Mouse (Mus musculus) small intestine, adult 2 months (tissue): ENCODE measurements at regions not wholly inside any gene's neighbourhood (a gene's known extent, or its start where the extent isn't known, plus 50 kb on each side); places are given as distances from the start of the nearest gene placed in this dataset.

Experiments
- H3K27ac ChIP-seq: fragments of 200-500 bp; 2 replicates; pipeline ENCODE4 v1.5.1; 2012; ENCODE audit warnings: low read depth, low read length, control low read depth, inconsistent platforms; ENCODE audit not compliant: insufficient read depth
- H3K27me3 ChIP-seq: fragments of 200-500 bp; 2 replicates; pipeline ENCODE4 v1.6.1; 2012; ENCODE audit warnings: mild to moderate bottlenecking, moderate library complexity, low read length, inconsistent platforms; ENCODE audit not compliant: control insufficient read depth, insufficient read depth
- H3K36me3 ChIP-seq: fragments of 200-500 bp; 2 replicates; pipeline ENCODE4 v1.6.1; 2012; ENCODE audit warnings: mild to moderate bottlenecking, low read length, control low read depth, inconsistent platforms; ENCODE audit not compliant: control insufficient read depth, insufficient read depth
- H3K4me1 ChIP-seq: fragments of 200-500 bp; 2 replicates; pipeline ENCODE4 v1.6.1; 2012; ENCODE audit warnings: low read length, inconsistent platforms, mixed read lengths; ENCODE audit not compliant: control insufficient read depth, insufficient read depth, insufficient read length
- H3K4me3 ChIP-seq: fragments of 200-500 bp; 2 replicates; pipeline ENCODE4 v1.5.1; 2012; ENCODE audit warnings: low read depth, mild to moderate bottlenecking, control low read depth, inconsistent platforms, low read length, moderate library complexity
- CTCF ChIP-seq: fragments of 200-500 bp; IDR thresholded peaks from 2 replicates; pipeline ENCODE4 v1.5.1; 2012; ENCODE audit warnings: low read depth, mild to moderate bottlenecking, control low read depth, inconsistent platforms, low read length, moderate library complexity, mixed read lengths; ENCODE audit not compliant: insufficient replicate concordance, insufficient read length; ENCODE audit errors: extremely low read depth
- POLR2A ChIP-seq: fragments of 200-500 bp; IDR thresholded peaks from 2 replicates; pipeline ENCODE4 v1.6.1; 2012; ENCODE audit warnings: low read depth, mild to moderate bottlenecking, control low read depth, inconsistent platforms, low read length, moderate library complexity
- WGBS: fragments of 180-500 bp; shearing (Covaris S2); methylation state at CpG from one replicate; pipeline ENCODE4 v1.1.7; 2018; 5-methylcytosine and 5-hydroxymethylcytosine counted together

- TF ChIP-seq CTCF (no peak), POLR2A (no peak)
- Histone ChIP-seq H3K36me3 (no peaks in the 10 kb centered on the region), H3K4me1 (no peaks in the 10 kb centered on the region), H3K4me3 (no peak overlapping the region), H3K27me3 (no peaks in the 10 kb centered on the region), H3K27ac (no peak overlapping the region)
- 78% methylated on average over 12 of the region's 12 CpGs for WGBS
Observed at GRCm38 (mm10) chr6:93353353-93354125, 410.2 kb upstream of the Adamts9 start.

GRCm38 (mm10) chr6:93349936-93350700 is 406.8 kb upstream of the Adamts9 start:
- H3K27me3 ChIP-seq, result no peaks in the 10 kb centered on the region
- 74% methylated on average over 7 of the region's 7 CpGs for WGBS
- no peaks in the 10 kb centered on the region for H3K4me1 ChIP-seq
- no peaks in the 10 kb centered on the region for H3K36me3 ChIP-seq
- no peak overlapping the region for H3K4me3 ChIP-seq
- TF ChIP-seq CTCF (no peak), POLR2A (no peak)
- H3K27ac ChIP-seq, result no peak overlapping the region

DNA sequence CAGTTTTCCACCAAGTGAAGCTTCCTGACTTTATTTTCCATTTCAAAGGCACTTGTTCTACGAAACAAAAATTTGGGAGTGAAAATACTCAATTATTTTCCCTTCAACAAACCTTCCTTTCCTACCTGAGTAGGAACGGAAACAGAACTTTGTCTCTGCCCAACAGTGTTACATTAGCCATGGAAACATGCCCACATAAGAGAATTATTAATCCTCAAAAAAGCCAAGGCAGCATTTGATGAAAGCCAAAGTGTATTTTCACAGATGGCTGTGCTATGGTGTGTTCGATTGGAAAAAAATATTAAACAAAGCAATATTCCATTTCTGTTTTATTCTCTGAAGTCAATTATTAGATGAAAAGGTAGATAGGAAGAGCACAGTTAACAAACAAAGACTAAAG is 404.8 kb upstream of the Adamts9 start:
- Histone ChIP-seq H3K4me1 (no peaks in the 10 kb centered on the region), H3K27me3 (no peaks in the 10 kb centered on the region), H3K4me3 (no peak overlapping the region), H3K27ac (no peak overlapping the region), H3K36me3 (no peaks in the 10 kb centered on the region)
- TF ChIP-seq POLR2A (no peak), CTCF (no peak)
- WGBS, result 76% methylated on average over 3 of the region's 3 CpGs

DNA sequence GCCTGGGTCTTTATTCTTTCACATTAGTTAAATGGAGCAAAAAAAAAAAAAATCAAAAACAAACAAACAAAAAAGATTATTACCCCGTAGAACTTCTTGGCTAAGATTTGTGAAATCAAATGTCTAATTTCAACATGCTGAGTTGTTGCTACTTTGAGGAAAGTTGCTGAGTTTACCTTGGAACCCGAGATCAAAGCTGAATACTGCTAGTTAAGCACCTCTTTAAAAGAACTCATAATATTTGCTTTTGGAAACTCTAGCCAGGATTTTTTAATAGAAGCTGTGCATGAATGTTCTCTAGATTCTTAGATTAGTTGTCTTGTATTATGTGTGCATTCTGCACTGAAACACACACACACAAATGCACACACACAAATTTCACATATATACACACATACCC is 385.4 kb upstream of the Adamts9 start:
- Histone ChIP-seq H3K4me1 (no peaks in the 10 kb centered on the region), H3K27ac (no peak overlapping the region), H3K4me3 (no peak overlapping the region), H3K36me3 (no peaks in the 10 kb centered on the region), H3K27me3 (no peaks in the 10 kb centered on the region)
- TF ChIP-seq POLR2A (no peak), CTCF (no peak)
- WGBS, result 58% methylated on average over 2 of the region's 2 CpGs

DNA sequence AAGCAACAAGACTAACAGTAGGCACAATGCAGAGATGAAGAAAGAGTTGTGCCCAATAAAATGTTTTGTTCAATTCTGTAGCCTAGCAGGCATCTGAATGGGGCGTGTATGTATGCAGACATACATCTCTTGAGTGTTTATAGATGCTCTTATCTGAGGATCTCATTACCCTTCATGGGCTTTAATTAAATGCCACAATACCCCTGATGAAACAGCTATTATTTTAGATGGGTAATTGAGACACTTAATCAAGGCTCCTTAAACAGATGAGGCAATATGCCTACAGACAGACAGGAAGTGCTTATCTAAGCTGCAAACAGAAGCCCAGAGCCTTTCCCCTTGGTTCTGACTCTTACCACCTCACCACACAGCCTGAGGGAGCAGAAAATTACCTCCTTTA is 384.6 kb upstream of the Adamts9 start:
- H3K4me3 ChIP-seq, result no peak overlapping the region
- no peaks in the 10 kb centered on the region for H3K27me3 ChIP-seq
- no peaks in the 10 kb centered on the region for H3K36me3 ChIP-seq
- WGBS, result 85% methylated on average over 1 of the region's 1 CpGs
- H3K27ac ChIP-seq, result no peak overlapping the region
- H3K4me1 ChIP-seq, result no peaks in the 10 kb centered on the region
- TF ChIP-seq CTCF, result no peak
- TF ChIP-seq POLR2A, result no peak

DNA sequence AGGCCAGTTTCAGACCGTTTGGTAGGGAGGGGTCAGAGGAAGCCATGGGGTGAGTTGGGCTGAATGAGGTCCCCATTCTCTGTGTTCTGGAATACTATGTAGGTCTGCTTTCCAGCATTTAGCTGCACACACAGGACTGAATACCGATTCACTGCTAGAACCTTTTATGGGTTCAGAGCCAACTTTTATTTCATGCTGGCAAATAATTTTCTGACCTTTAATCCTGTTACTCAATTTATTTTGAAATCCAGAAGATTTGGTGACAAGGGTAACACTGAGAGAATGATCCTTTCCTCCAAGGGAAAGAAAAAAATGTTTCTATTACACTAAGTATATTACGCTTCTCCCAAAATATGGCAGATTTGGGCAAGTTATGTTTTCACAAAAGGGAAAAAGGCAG is 380.6 kb upstream of the Adamts9 start:
- TF ChIP-seq POLR2A (no peak), CTCF (no peak)
- WGBS, result 64% methylated on average over 3 of the region's 3 CpGs
- H3K36me3 ChIP-seq, result no peaks in the 10 kb centered on the region
- H3K27ac ChIP-seq, result no peak overlapping the region
- H3K4me3 ChIP-seq, result no peak overlapping the region
- H3K27me3 ChIP-seq, result no peaks in the 10 kb centered on the region
- H3K4me1 ChIP-seq, result no peaks in the 10 kb centered on the region

- no peak for TF ChIP-seq POLR2A
- TF ChIP-seq CTCF, result no peak
- WGBS, result 34% methylated on average over 5 of the region's 5 CpGs
- H3K4me3 ChIP-seq, result no peak overlapping the region
- no peaks in the 10 kb centered on the region for H3K27me3 ChIP-seq
- H3K4me1 ChIP-seq, result no peaks in the 10 kb centered on the region
- no peaks in the 10 kb centered on the region for H3K36me3 ChIP-seq
- no peak overlapping the region for H3K27ac ChIP-seq
Observed at GRCm38 (mm10) chr6:93314625-93315024, 371.3 kb upstream of the Adamts9 start.

GRCm38 (mm10) chr6:93305176-93305575 is 361.9 kb upstream of the Adamts9 start:
- TF ChIP-seq CTCF (no peak), POLR2A (no peak)
- WGBS, result 47% methylated on average over 2 of the region's 2 CpGs
- Histone ChIP-seq H3K27me3 (no peaks in the 10 kb centered on the region), H3K36me3 (no peaks in the 10 kb centered on the region), H3K4me1 (no peaks in the 10 kb centered on the region), H3K4me3 (no peak overlapping the region), H3K27ac (no peak overlapping the region)
